Mouse (Mus musculus): ENCODE results near the gene Rgs7.

Gene Rgs7

DNA sequence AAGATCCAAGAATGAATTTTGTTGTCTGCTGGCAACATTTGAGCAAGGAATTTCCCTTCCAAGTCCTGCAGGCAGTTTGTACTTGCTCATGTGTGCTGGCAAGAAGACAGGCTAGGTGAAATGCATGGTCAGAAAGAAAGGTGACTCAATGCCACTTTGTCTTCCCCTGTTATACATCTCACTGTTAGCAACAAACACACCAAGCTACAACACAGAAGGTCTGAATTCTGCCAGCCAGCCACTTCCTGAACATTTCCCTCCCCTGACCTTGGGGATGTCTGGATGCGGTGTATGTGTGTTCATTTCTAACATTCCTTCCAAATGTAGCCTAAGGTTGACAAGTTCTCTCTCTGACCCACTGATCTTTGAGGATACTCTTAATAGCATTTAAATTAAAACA, 191.4 kb downstream of the Rgs7 start:
- no peak for DNase-seq (ENCODE audit: low spot score)

DNA sequence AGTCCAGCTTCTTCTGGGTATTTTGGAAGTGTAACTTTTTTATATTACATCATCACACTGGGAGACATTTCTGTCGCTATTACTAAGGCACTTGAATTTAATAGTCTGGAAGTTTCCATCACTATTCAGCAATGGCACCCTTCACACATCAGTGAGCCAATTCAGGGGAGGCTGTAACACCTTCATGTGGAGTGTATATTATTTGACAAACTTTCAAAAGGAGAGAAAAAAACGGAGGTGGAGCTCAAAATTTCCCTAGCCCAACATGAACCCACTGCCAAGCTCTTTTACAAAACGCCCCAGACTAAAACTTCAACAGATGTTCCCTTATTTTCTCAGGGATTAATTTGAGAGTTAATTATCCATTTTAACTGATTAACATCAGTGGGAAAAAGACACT, 191.9 kb downstream of the Rgs7 start:
- no peak for DNase-seq (ENCODE audit: low spot score)

DNA sequence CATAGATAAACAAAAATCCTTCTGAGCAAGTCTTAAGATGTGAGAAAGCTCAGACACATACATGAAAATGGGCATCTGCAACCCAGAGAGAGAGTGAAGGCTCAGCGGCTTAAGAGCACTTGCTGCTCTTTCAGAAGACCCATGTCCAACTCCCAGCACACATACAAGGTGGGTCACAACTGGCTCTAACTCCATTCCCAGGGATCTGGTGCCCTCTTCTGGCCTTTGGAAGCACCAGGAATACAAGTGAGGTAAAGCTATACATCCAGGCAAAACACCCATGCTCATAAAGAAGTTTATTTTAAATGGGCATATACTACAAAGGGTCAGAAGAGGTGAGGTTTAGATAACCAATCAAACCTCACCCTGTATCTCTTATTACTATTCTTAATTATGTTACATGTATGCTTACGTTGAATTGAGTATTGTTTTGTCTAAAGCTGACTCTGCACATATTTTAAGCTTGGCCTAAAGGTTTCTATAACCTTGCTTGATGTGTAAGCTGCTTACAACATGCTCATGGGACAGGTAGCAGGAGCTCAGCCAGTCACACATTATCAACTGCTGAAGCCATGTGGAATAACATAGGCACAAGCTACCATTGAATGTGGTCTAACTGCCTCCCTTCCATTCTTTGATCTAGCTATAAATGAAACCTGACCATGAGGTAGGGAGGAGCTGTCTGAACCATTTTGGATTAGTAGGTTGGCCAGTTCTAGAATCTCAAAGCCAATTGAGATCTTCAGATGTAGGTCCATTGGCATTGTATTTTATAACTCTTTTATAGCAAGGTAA, 192.5 kb downstream of the Rgs7 start:
- no peak for DNase-seq (ENCODE audit: low spot score)

DNA sequence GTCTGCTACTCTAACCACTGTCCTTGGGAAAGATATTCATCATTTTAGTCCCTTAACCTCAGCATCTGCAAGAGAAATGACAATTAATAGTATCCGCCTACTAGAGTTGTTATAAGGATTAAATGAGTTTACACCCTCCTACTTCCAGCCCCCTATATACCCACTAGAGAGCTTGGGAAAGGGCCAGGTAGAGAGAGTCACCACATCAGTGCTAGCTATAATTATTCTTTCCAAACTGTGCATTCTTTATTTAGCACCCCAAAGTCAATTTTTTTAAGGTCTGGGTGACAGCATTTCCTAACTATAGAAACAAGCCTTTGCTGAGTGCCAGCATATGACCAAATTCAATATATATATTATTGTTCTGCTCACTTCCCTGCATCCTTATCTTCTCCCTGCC, 195.4 kb downstream of the Rgs7 start:
- peak; percentile 61 for DNase-seq (ENCODE audit: low spot score)

DNA sequence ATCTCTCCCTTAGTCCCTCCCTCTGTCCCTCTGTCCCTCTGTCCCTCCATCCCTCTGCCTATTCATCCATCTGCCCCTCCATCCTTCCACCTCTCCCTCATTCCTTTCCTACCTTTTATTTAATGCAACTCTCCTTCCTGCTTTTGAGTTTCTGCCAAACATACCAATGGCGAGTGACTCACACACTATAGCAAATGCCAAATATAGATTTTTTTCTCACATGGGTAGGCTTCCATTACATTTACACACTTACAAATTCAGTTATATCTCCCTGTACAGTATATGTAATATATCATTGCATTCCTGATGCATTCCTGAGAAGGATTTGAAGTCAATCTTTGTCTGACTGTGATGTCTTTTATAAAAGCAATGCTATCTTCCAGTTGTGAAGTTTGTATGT, 202.2 kb downstream of the Rgs7 start:
- DNase-seq (ENCODE audit: low spot score) = no peak

DNA sequence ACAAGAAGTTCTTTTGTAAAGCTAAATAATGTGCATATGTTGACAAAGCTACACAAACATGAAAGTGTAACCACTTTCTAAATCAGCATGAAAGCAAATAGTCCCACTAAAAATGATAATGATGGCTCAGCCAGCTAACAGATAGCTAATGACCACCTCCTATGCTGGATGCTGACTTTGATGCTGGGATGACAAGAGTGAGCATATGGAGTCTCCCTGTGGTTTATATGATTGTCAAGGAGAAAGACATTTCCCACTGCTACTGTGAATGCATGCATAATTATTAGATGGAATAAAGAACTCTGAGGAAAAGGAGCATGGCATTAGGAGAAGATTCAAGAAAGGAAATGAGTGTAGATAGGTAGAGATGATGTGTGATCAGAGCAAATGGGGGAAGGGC, 230.0 kb downstream of the Rgs7 start:
- DNase-seq (ENCODE audit: low spot score) = no peak

DNA sequence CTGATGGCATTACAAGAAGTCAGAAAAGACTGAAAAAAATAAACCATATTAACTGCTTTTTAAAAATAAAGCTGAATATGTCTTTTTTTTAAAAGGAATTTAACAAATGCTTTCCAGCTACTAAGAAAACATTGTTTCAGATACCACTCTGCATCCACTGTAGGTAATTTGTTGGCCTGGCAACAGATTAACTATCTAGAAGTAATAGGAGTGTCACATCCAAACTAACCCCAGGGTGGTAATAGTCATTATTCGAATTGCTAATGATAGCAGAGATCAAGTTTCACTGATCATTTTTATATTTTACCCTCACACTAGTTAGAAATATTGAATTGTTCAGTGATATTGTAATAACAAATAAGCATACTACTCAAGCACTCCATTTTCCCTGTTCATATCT, 232.9 kb downstream of the Rgs7 start:
- no peak for DNase-seq (ENCODE audit: low spot score)

DNA sequence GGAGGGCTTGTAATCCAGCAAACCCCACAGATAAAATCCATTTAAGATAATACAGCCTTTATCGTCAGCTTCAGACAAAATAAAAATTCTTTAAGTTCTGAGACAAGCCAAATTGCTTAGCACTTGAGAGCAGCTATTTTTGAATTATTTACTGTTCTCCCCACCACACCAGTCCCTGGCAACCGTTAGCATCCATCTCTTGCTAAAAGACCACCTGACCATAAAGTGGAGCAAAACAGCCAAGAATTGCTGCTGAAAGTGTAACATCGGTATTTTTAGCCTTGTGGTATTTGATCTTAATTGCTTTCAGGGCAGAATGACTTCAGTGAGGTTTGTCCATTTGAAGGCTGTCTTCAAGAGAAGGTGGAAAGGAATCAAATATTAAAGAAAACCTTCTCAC, 237.1 kb downstream of the Rgs7 start:
- no peak for DNase-seq (ENCODE audit: low spot score)

DNA sequence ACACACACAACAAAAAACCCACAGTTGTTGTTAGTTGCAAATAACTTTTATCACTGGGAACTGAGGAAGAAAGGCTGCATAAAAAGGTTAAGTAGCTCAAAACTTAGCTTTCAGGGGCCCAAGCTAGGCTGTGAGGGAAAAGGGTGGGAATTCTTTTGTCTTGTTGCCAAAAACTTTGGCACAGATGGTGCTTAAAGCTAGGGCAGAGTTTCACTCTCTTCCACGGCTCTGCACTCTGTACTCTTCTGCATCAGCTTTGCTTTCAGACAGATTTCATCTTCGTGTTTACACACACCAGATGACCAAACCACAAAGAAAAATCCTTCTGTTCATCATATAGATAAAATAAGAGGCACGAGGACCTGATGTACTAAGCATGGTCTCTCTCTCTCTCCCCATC, 237.6 kb downstream of the Rgs7 start:
- no peak for DNase-seq (ENCODE audit: low spot score)

DNA sequence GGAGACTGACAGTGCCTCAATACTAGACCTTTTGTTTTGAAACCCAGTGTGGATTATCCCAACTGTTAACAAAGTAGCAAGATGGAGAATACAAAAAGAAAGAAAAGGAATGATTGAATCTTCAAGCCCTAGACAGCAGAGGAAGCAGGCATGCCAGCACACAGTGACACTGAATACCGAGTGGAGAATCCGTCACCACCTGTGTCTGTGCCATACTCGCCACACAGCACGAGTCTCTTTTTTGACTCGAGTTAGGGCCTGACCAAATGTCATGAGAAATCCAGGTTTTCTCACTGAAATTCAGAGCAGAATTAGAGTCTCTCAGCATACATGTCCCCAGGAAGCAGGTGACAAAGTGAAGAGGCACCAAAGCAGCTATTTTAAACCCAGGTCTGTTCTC, 250.2 kb downstream of the Rgs7 start:
- no peak for DNase-seq (ENCODE audit: low spot score)

DNA sequence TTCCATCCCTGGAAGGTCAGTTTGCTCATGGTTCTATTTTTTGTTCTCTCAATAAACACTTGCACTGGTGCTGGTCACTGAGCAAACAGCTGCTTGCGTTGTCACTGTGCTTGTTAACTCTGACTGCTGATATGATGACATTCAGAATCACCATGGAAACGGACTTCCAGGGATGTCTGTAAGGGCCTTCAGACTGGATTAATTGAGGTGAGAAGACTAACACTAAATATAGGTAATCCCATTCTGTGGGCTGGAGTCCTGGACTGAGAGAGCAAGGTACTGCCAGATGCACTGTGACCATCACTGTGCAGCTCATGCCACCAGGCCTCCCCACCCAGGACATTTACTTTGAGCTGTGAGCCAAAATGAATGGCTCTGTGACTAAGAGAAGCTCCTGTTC, 252.2 kb downstream of the Rgs7 start:
- no peak for DNase-seq (ENCODE audit: low spot score)

DNA sequence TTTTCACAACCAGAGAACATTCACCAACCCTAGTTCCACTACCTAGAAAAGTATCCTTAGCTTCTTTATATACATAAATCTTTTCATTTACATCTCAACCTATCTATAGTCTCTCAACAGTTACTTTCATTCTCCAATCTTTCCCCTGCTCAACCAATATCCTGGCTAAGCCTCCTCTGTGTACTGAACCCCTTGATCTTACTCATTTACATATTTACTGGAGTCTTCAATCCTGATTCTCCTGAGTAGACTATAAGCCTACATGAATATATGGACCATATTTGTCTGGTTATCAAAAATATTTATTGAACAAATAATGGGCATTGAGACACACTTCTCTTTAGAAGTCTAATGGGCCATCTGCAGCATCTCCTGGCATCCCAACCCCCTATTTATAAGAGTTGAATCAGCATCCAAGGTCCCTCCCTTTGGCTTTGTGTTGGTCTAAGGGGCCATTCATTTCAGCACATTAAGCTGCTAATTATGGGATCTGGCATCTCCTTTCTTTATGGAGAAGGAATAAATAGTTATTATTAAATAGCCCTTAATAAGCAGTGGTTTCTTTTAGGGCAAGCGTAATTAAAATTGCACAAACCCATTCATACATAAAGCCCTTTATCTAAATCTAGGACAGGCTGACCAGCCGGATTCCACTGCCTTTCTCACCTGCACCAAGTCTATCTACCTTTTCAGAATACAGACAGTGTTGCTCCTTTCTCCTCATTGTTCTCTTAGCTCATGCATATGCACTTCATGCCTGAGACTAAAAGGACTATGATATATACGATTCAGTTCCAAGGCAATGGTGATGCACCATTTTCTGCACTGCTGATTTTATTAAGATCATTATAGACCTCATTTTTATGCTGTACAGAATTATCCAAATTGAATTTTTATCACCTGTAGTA, 270.5 kb downstream of the Rgs7 start:
- DNase-seq (ENCODE audit: low spot score) = no peak

DNA sequence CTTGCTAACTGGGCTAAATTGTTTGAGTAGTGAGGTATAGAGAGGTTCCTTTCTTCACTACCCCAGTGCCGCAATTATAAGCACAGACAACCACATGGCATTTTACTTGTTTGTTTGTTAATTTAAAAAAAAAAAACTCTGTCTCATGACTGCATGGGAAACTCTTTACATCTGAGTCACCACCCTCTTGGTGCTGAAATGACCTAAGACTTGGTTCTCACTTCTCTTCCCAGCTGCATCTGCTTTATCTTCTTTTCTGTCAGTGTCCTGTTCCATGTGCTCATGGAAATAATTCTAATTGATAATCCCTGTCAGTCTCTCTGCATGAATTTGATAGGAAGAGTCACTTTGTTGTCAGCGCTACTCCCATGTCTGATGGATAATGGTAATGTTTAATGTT, 272.7 kb downstream of the Rgs7 start:
- DNase-seq (ENCODE audit: low spot score) = no peak

DNA sequence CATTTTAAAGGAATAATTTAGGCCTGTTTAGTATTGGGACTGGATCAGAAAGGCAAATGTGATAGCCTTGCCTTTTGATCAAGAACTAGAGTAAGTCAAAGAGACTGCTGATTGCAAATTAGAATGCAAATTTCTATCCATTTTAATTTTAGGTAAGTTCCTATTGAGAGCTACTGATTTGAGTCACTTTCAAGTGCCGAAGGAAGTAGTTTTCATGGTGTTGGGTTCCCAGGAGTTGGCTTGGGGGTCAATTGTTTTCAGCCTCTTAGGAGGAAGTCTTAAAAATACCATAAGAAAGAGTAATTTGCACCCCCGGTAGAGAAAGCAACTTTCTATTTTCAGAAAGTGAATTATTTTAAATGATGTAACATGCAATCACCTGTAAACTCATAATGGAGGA, 285.3 kb downstream of the Rgs7 start:
- DNase-seq (ENCODE audit: low spot score) = no peak

DNA sequence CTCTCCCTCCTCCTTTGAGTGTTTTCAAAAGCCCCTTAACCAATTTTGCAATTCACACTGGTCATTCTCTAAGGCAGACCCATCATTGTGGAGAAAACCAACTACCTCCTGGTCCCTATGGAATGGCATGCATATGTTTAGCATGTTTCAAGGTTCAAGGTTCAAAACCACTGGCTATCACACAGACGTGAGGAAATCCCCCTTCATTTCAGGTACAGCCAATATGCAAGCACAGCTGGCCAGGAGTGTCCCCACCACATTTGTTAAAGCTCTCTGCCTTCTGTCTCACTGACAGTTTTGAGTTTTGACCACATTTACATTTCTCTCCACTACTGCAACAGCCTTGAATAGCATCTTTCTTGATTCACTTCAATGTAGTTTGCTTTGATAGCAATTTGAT, 286.7 kb downstream of the Rgs7 start:
- DNase-seq (ENCODE audit: low spot score) = no peak

DNA sequence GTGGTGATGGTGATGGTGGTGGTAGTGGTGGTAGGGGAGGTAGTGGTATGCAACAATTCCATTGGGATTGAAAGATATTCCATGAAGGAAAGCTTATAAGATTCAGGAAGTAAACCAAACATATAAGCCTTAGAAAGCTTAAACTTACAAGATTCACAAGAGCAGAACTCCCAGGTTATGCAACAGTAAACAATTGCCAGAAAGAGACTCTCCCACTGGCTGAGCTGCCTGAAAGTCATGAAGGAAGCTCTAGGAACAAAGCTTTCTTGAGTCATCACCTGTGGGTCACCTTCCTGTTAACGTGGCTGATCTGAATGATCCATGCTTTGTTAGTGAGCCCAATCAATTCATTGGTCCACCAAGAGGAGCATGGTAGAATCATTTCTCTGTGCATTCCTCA, 288.8 kb downstream of the Rgs7 start:
- DNase-seq (ENCODE audit: low spot score) = no peak

DNA sequence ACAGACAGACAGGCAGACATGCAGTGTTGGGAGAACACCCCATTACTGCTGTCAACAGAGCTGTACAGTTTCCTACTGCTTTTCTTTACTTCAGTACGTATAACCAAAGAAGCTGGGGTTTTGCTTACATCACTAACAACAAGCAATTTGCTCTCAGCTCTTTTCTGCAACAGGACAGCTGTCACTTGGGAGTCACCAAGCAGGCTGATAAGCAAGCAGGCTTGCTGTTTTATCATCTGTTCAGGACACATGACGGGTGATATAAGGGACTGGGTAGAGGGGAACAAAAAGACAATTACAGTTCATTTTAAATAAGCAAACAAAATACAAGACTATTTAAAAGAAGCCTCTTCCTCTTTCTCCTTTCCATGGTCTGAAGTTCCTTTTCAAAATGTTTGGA, 289.4 kb downstream of the Rgs7 start:
- DNase-seq (ENCODE audit: low spot score) = no peak

DNA sequence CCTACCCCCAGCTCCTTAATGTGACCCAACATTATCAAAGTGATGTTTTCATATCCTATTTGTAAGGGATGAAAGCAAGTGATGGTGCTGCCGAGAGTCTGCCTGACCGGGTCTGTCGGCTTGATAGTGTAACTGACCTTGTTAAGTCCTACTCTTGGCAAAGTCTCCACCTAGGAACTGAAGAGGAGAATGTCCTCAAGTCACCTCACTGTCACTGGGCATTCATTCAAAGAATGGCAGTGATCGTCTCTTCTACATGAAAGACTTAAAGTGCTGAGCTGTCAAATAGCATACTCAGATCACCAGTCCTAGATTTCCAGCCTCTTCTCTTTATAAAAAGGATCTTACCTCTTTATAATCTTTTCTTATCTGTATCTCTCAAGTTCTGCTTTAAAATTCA, 293.4 kb downstream of the Rgs7 start:
- no peak for DNase-seq (ENCODE audit: low spot score)

DNA sequence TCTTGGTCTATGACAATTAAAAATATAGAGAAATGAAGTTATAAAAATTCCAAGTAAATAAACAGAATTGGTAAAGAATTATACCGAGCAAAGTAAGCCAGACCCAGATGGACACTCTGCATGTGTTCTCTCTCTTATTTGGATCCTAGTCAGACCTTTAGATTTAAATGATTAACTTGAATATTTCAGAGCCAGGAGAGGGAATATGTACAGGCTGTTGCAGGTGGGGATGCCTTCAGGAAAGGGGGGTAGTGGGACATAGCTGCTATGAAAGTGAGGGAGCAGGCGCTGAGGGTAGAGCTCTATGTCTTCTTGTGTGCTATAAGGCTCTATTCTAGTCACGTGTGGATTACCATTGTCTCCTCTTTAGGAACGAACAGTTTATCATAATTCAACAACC, 296.5 kb downstream of the Rgs7 start:
- DNase-seq (ENCODE audit: low spot score) = no peak

DNA sequence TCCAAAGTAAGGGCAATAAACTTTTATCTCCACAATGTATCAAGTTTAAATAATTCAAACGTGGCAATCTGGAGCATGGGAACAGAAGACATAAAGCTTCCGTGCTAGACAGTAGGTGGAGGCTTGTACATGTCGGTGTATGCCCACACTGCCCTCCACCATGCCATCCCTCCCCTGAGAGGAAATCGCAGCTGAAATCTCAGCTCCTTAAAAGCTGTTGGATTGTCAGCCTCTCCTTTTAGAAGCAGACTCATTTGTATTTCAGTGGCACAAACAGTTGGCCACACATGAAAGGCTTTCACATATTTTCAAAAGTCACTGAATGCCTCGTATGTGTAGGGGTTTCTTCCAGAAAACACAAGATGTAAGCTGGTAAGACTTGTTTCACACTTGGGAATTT, 304.1 kb downstream of the Rgs7 start:
- DNase-seq (ENCODE audit: low spot score) = no peak

DNA sequence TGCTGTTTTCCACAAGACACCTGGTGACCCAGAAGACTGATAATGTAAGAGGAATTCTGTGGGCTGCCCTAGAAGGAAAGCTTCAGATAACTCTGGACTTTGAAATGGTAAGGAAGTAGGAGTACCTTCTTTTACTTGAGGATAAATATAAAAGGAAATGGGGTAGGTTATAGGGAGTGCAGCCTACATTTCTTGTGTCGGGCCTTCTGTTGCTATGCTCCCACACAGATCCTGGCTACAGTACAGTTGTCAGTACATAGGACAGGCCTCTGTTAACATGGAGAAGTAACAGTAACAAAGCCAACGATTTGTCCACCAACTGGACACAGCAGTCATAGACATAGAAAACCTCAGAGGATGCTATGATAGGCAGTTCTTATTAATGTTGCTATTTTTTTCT, 307.1 kb downstream of the Rgs7 start:
- peak; percentile 24 for DNase-seq (ENCODE audit: low spot score)

DNA sequence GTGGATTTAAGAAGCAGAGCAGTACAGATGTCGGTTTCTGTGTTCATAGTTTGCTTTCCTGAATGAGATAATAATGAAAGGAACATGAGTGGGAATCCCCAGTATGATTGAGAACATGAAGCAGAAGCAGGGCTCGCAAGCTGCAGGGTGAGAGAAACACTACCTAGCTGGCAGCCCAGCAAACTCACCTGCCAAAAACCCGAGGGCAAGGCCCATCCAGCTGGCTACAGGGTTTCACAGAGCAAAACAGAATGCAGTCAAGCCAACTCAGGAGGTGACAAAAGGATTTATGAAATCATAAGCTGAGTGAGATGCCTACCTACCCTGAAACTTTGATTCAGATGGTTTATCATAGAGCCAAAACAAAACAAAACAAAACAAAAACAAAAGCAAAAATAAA, 307.6 kb downstream of the Rgs7 start:
- no peak for DNase-seq (ENCODE audit: low spot score)

DNA sequence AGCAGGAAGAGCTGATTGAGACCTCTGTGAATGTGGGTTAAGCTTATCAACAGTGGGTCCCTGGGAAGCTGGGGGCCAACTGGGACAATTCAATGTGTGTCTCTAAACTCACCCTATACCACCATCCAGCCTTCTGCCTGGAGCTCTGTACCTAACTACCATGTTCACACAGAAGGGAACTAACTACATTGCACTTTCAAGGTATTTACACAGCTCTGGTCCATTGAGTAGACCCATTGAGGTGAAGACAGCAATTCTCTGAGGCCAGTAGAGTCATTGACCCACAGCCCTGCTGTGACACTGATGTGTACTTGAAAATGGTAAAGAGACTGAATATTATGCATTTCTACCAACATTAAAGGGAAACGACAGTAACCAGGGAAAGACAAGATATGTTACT, 313.6 kb downstream of the Rgs7 start:
- no peak for DNase-seq (ENCODE audit: low spot score)

All from left cerebral cortex, adult 11 months (tissue).